Mouse (Mus musculus): Measurements from ENCODE around the gene Vmn2r7. TPM values are rescaled to one million over a fixed set of nuclear protein-coding genes. Genes with fewer than 3 reads are reported as not detected.
"Not testable (repeated sequence)": the region's sequence is repeated elsewhere in the genome, so short reads cannot be mapped to it uniquely, and the experiment has no call there.

Gene Vmn2r7
- polyA plus RNA-seq, 1 experiment from 2014 or later = not detected

DNA sequence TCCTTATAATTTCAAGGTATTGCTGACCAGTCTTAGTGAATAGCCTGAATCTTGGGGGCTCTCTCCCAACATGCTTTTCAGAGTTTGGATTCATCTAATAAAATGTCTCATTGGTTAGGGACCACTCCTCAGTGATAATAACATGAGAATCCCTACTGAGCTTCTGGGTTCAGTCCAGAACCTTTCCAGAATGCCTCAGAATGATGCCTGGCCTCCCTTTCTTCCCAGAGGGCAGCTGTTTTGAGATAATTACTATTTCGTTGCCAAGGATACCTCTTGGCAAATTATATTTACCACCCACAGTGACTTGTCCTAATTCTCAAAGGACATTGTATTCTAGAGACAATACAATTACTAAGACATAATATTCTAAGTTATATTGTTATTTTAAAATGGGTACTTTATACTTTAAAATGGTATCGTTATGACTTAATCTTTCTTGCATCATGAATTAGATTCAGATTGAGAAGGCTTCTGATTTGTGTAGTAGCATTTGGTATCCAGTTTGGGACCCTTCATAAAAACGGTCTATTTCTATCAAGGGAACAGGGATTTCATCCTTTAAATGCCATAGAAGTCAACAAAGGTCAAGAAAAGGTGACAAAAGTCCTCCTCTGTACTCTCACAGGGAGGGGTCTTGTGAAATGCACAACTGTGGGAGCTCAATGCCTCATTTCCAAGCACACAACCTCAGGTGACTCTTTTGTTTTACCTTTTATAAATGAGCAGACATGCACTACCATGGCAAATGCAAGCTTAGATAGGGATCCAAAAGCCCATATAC, 117.2 kb downstream of the Vmn2r7 start:
- ATAC-seq (ENCODE audit: low FRiP score); H3K9ac ChIP-seq; H3K36me3 ChIP-seq; H3K27me3 ChIP-seq; H3K4me3 ChIP-seq; H3K4me1 ChIP-seq; H3K4me2 ChIP-seq (replicated peaks); H3K9me3 ChIP-seq (replicated peaks); H3K27ac ChIP-seq: not testable (repeated sequence)
- 73% methylated on average over 3 of the region's 3 CpGs for WGBS

GRCm38 (mm10) chr3:64725736-64726135, 118.8 kb downstream of the Vmn2r7 start:
- not testable (repeated sequence) for H3K27me3 ChIP-seq; H3K27ac ChIP-seq; H3K4me1 ChIP-seq; H3K4me3 ChIP-seq; H3K36me3 ChIP-seq; H3K9me3 ChIP-seq (replicated peaks); H3K4me2 ChIP-seq (replicated peaks); H3K9ac ChIP-seq; ATAC-seq (ENCODE audit: low FRiP score)
- 81% methylated on average over 1 of the region's 1 CpGs for WGBS

GRCm38 (mm10) chr3:64676069-64676468, 168.5 kb downstream of the Vmn2r7 start:
- H3K36me3 ChIP-seq; H3K9me3 ChIP-seq (replicated peaks); H3K9ac ChIP-seq; H3K4me1 ChIP-seq; H3K4me2 ChIP-seq (replicated peaks); H3K27ac ChIP-seq; H3K4me3 ChIP-seq; H3K27me3 ChIP-seq; ATAC-seq (ENCODE audit: low FRiP score): not testable (repeated sequence)
- 74% methylated on average over 1 of the region's 1 CpGs for whole genome bisulfite sequencing

Data from hindbrain, embryonic 12.5 days (tissue).